Mouse (Mus musculus) forebrain, embryonic 15.5 days (tissue): Measurements from ENCODE around the gene Gm42791. TPM values are rescaled to one million over a fixed set of nuclear protein-coding genes. Genes with fewer than 3 reads are reported as not detected.
A peak's percentile ranks its signal among the peaks of the same experiment; 100 is the strongest.

Experiments
- ATAC-seq: fragments of 200-750 bp; cut with Nextera tagmentation; replicated peaks from 2 replicates; pipeline ENCODE4 v1.8.0; 2017; ENCODE audit warnings: mild to moderate bottlenecking, moderate TSS enrichment, moderate library complexity
- H3K27ac ChIP-seq: fragments of 300-500 bp; sonication (generic); replicated peaks from 2 replicates; pipeline ENCODE4 v1.5.1; 2015; ENCODE audit warnings: mild to moderate bottlenecking, inconsistent platforms
- H3K27me3 ChIP-seq: fragments of 300-500 bp; sonication (generic); 2 replicates; pipeline ENCODE4 v1.6.1; 2015; ENCODE audit warnings: inconsistent platforms
- H3K36me3 ChIP-seq: fragments of 300-500 bp; sonication (generic); 2 replicates; pipeline ENCODE4 v1.6.1; 2015; ENCODE audit warnings: mild to moderate bottlenecking, inconsistent platforms
- H3K4me1 ChIP-seq: fragments of 300-500 bp; sonication (generic); 2 replicates; pipeline ENCODE4 v1.6.1; 2015; ENCODE audit warnings: inconsistent platforms
- H3K4me2 ChIP-seq: fragments of 300-500 bp; sonication (generic); replicated peaks from 2 replicates; pipeline ENCODE4 v1.6.1; 2015; ENCODE audit warnings: mild to moderate bottlenecking, inconsistent platforms
- H3K4me3 ChIP-seq: fragments of 300-500 bp; sonication (generic); 2 replicates; pipeline ENCODE4 v1.5.1; 2015; ENCODE audit warnings: mild to moderate bottlenecking, inconsistent platforms
- H3K9ac ChIP-seq: fragments of 300-500 bp; sonication (generic); replicated peaks from 2 replicates; pipeline ENCODE4 v1.6.1; 2015; ENCODE audit warnings: mild to moderate bottlenecking, inconsistent platforms
- H3K9me3 ChIP-seq: fragments of 300-500 bp; sonication (generic); 2 replicates; pipeline ENCODE4 v1.6.1; 2016; ENCODE audit warnings: inconsistent platforms
- WGBS: fragments of 180-500 bp; shearing (Covaris S2); methylation state at CpG from one replicate; pipeline ENCODE4 v1.1.7; 2015; ENCODE audit warnings: mixed read lengths; 5-methylcytosine and 5-hydroxymethylcytosine counted together
- polyA plus RNA-seq: library from polyadenylated mRNA; unstranded; fragments of >200 nt; fragmentation: Nextera tagmentation; extraction: Ambion mirVana; gene quantifications from 2 replicates; pipeline ENCODE4 v1.2.1, GENCODE M21; 2015

Gm42791 gene
- polyA plus RNA-seq, 1 experiment from 2014 or later, result 7.4 TPM

- no peak overlapping the region for H3K4me2 ChIP-seq
- H3K36me3 ChIP-seq, result no peaks in the 10 kb centered on the region
- no peak overlapping the region for H3K4me3 ChIP-seq
- no peak overlapping the region for H3K27ac ChIP-seq
- H3K4me1 ChIP-seq, result no peaks in the 10 kb centered on the region
- no peaks in the 10 kb centered on the region for H3K27me3 ChIP-seq
- WGBS, result 71% methylated on average over 8 of the region's 8 CpGs
- ATAC-seq, result no peak
- no peak overlapping the region for H3K9ac ChIP-seq
- H3K9me3 ChIP-seq, result no peaks in the 10 kb centered on the region
Measured at GRCm38 (mm10) chr5:148944024-148944423, 50.9 kb downstream of the Gm42791 start.

- H3K27ac ChIP-seq, result no peak overlapping the region
- WGBS, result 73% methylated on average over 10 of the region's 10 CpGs
- H3K4me1 ChIP-seq, result no peaks in the 10 kb centered on the region
- ATAC-seq, result no peak
- H3K4me3 ChIP-seq, result no peak overlapping the region
- no peaks in the 10 kb centered on the region for H3K36me3 ChIP-seq
- no peak overlapping the region for H3K4me2 ChIP-seq
- H3K9me3 ChIP-seq, result no peaks in the 10 kb centered on the region
- H3K27me3 ChIP-seq, result no peaks in the 10 kb centered on the region
- H3K9ac ChIP-seq, result no peak overlapping the region
Measured at GRCm38 (mm10) chr5:148943444-148943843, 51.5 kb downstream of the Gm42791 start.

GRCm38 (mm10) chr5:148942957-148943356, 52.0 kb downstream of the Gm42791 start:
- H3K4me3 ChIP-seq, result no peak overlapping the region
- no peak overlapping the region for H3K9ac ChIP-seq
- no peak overlapping the region for H3K4me2 ChIP-seq
- no peaks in the 10 kb centered on the region for H3K36me3 ChIP-seq
- no peaks in the 10 kb centered on the region for H3K9me3 ChIP-seq
- H3K27me3 ChIP-seq, result no peaks in the 10 kb centered on the region
- WGBS, result 62% methylated on average over 11 of the region's 11 CpGs
- no peak overlapping the region for H3K27ac ChIP-seq
- ATAC-seq, result no peak
- H3K4me1 ChIP-seq, result no peaks in the 10 kb centered on the region

GRCm38 (mm10) chr5:148942305-148942704, 52.6 kb downstream of the Gm42791 start:
- Histone ChIP-seq H3K4me2 (no peak overlapping the region), H3K27me3 (no peaks in the 10 kb centered on the region), H3K4me3 (no peak overlapping the region), H3K9ac (no peak overlapping the region), H3K36me3 (no peaks in the 10 kb centered on the region), H3K4me1 (no peaks in the 10 kb centered on the region), H3K9me3 (no peaks in the 10 kb centered on the region), H3K27ac (no peak overlapping the region)
- WGBS, result 95% methylated on average over 6 of the region's 6 CpGs
- no peak for ATAC-seq

- Histone ChIP-seq H3K4me3 (no peak overlapping the region), H3K9me3 (no peaks in the 10 kb centered on the region), H3K4me2 (no peak overlapping the region), H3K27ac (no peak overlapping the region), H3K9ac (no peak overlapping the region), H3K36me3 (no peaks in the 10 kb centered on the region), H3K4me1 (no peaks in the 10 kb centered on the region), H3K27me3 (no peaks in the 10 kb centered on the region)
- no peak for ATAC-seq
- WGBS, result 66% methylated on average over 10 of the region's 10 CpGs
Measured at GRCm38 (mm10) chr5:148941867-148942266, 53.1 kb downstream of the Gm42791 start.

GRCm38 (mm10) chr5:148939948-148940382, 55.0 kb downstream of the Gm42791 start:
- Histone ChIP-seq H3K4me2 (no peak overlapping the region), H3K27ac (no peak overlapping the region), H3K4me1 (no peaks in the 10 kb centered on the region), H3K9me3 (no peaks in the 10 kb centered on the region), H3K27me3 (no peaks in the 10 kb centered on the region), H3K4me3 (no peak overlapping the region), H3K9ac (no peak overlapping the region), H3K36me3 (no peaks in the 10 kb centered on the region)
- ATAC-seq, result no peak
- WGBS, result 72% methylated on average over 11 of the region's 11 CpGs

- no peaks in the 10 kb centered on the region for H3K4me1 ChIP-seq
- H3K4me3 ChIP-seq, result no peak overlapping the region
- no peak overlapping the region for H3K4me2 ChIP-seq
- no peak overlapping the region for H3K27ac ChIP-seq
- no peaks in the 10 kb centered on the region for H3K36me3 ChIP-seq
- 90% methylated on average over 3 of the region's 3 CpGs for WGBS
- no peaks in the 10 kb centered on the region for H3K27me3 ChIP-seq
- ATAC-seq, result no peak
- no peaks in the 10 kb centered on the region for H3K9me3 ChIP-seq
- H3K9ac ChIP-seq, result no peak overlapping the region
Measured at GRCm38 (mm10) chr5:148936516-148936951, 58.4 kb downstream of the Gm42791 start.

GRCm38 (mm10) chr5:148935871-148936270, 59.1 kb downstream of the Gm42791 start:
- 84% methylated on average over 6 of the region's 6 CpGs for whole genome bisulfite sequencing

GRCm38 (mm10) chr5:148935071-148935821, 59.7 kb downstream of the Gm42791 start:
- H3K9me3 ChIP-seq, result no peaks in the 10 kb centered on the region
- 46% methylated on average over 7 of the region's 7 CpGs for WGBS
- no peak overlapping the region for H3K9ac ChIP-seq
- H3K27ac ChIP-seq, result no peak overlapping the region
- no peaks in the 10 kb centered on the region for H3K4me1 ChIP-seq
- no peaks in the 10 kb centered on the region for H3K36me3 ChIP-seq
- no peak overlapping the region for H3K4me2 ChIP-seq
- H3K4me3 ChIP-seq, result no peak overlapping the region
- ATAC-seq, result no peak
- H3K27me3 ChIP-seq, result no peaks in the 10 kb centered on the region

More at GRCm38 (mm10) chr5:148935871-148936270, 59.1 kb downstream of the Gm42791 start:
- H3K9me3 ChIP-seq, result no peaks in the 10 kb centered on the region
- no peak overlapping the region for H3K9ac ChIP-seq
- ATAC-seq, result no peak
- H3K4me3 ChIP-seq, result no peak overlapping the region
- H3K27ac ChIP-seq, result no peak overlapping the region
- H3K36me3 ChIP-seq, result no peaks in the 10 kb centered on the region
- no peaks in the 10 kb centered on the region for H3K4me1 ChIP-seq
- H3K27me3 ChIP-seq, result no peaks in the 10 kb centered on the region
- H3K4me2 ChIP-seq, result no peak overlapping the region

GRCm38 (mm10) chr5:148934457-148934856, 60.5 kb downstream of the Gm42791 start:
- no peak for ATAC-seq
- 44% methylated on average over 6 of the region's 6 CpGs for WGBS
- Histone ChIP-seq H3K4me3 (no peak overlapping the region), H3K27me3 (no peaks in the 10 kb centered on the region), H3K9ac (no peak overlapping the region), H3K9me3 (no peaks in the 10 kb centered on the region), H3K4me1 (no peaks in the 10 kb centered on the region), H3K4me2 (no peak overlapping the region), H3K36me3 (no peaks in the 10 kb centered on the region), H3K27ac (no peak overlapping the region)

GRCm38 (mm10) chr5:148933767-148934166, 61.2 kb downstream of the Gm42791 start:
- no peak for ATAC-seq
- WGBS, result 83% methylated on average over 8 of the region's 8 CpGs
- H3K4me2 ChIP-seq, result no peak overlapping the region
- H3K9me3 ChIP-seq, result no peaks in the 10 kb centered on the region
- no peak overlapping the region for H3K27ac ChIP-seq
- no peak overlapping the region for H3K4me3 ChIP-seq
- peaks cover 4% of the 10 kb centered on the region for H3K4me1 ChIP-seq
- H3K9ac ChIP-seq, result no peak overlapping the region
- no peaks in the 10 kb centered on the region for H3K36me3 ChIP-seq
- no peaks in the 10 kb centered on the region for H3K27me3 ChIP-seq

- H3K36me3 ChIP-seq, result no peaks in the 10 kb centered on the region
- WGBS, result 100% methylated on average over 1 of the region's 1 CpGs
- no peaks in the 10 kb centered on the region for H3K27me3 ChIP-seq
Measured at GRCm38 (mm10) chr5:148931301-148931700, 63.6 kb downstream of the Gm42791 start.

GRCm38 (mm10) chr5:148929116-148929449, 65.9 kb downstream of the Gm42791 start, which contains the start of gene Katnal1:
Gene Katnal1 (minus strand): TSS chr5:148929320.
- 2% methylated on average over 16 of the region's 16 CpGs for WGBS
- no peaks in the 10 kb centered on the region for H3K27me3 ChIP-seq
- no peaks in the 10 kb centered on the region for H3K36me3 ChIP-seq
- ATAC-seq, result no peak
- H3K9ac ChIP-seq, result peak within 1 kb of the TSS; percentile 92
- no peaks in the 10 kb centered on the region for H3K9me3 ChIP-seq
- H3K4me1 ChIP-seq, result peaks cover 17% of the 10 kb centered on the region
- peak within 1 kb of the TSS; percentile 98 for H3K27ac ChIP-seq
- H3K4me2 ChIP-seq, result peak within 1 kb of the TSS; percentile 67
- H3K4me3 ChIP-seq, result peak within 1 kb of the TSS; percentile 86

More at GRCm38 (mm10) chr5:148931301-148931700, 63.6 kb downstream of the Gm42791 start:
- ATAC-seq, result no peak
- Histone ChIP-seq H3K4me1 (peaks cover 17% of the 10 kb centered on the region), H3K9ac (no peak overlapping the region), H3K9me3 (no peaks in the 10 kb centered on the region), H3K4me2 (no peak overlapping the region), H3K27ac (no peak overlapping the region), H3K4me3 (no peak overlapping the region)
